Mouse (Mus musculus) spleen, adult 18-20 months (tissue): Measurements from ENCODE around the gene Gm17677.

Source experiments
- DNase-seq, 2 experiments: peaks; one replicate each; pipeline ENCODE4 v3.0.0; 2022; ENCODE audit warnings: mixed read lengths in 2 of 2

Gene Gm17677

GRCm38 (mm10) chr9:35740749-35741148 is at the start of gene Gm17677:
Gm17677 (plus strand) TSS chr9:35741049.
- no peak for DNase-seq

GRCm38 (mm10) chr9:35691924-35692323 is 48.9 kb upstream of the Gm17677 start:
- DNase-seq: no peak

GRCm38 (mm10) chr9:35707265-35707664 is 33.6 kb upstream of the Gm17677 start:
- DNase-seq: no peak

- DNase-seq: no peak
Measured at GRCm38 (mm10) chr9:35756843-35757242, 16.0 kb downstream of the Gm17677 start.

- no peak for DNase-seq
Measured at GRCm38 (mm10) chr9:35778009-35778408, 37.2 kb downstream of the Gm17677 start, which contains the start of gene Gm17727. Gm17727 (minus strand) TSS chr9:35778109.

- no peak for DNase-seq
Measured at GRCm38 (mm10) chr9:35790001-35790400, 49.2 kb downstream of the Gm17677 start, which contains the start of the genes Gm27235 and D730048I06Rik. Gm27235 (minus strand) TSS chr9:35790101. D730048I06Rik (minus strand) TSS chr9:35790112.
